Mouse (Mus musculus) heart, postnatal 36 days (tissue): Measurements from ENCODE around the gene Slc6a19. TPM values are rescaled to one million over a fixed set of nuclear protein-coding genes. Genes with fewer than 3 reads are reported as not detected.
"Not testable (repeated sequence)": the region's sequence is repeated elsewhere in the genome, so short reads cannot be mapped to it uniquely, and the experiment has no call there.

ENCODE experiments used
- DNase-seq, 2 experiments: peaks; one replicate each; pipeline ENCODE4 v3.0.0; 2021 to 2022
- intact Hi-C: fragments of 180-260 bp; cut with DNase I; formaldehyde crosslinking; loops from one replicate; pipeline ENCODE4 v1.15.1; 2025
- total RNA-seq, 2 experiments: library from RNA; stranded (reverse); gene quantifications; 2 replicates each; pipeline ENCODE4 v1.2.3; 2021

The Slc6a19 gene
- total RNA-seq, 2 experiments from 2014 or later, result not detected

DNA sequence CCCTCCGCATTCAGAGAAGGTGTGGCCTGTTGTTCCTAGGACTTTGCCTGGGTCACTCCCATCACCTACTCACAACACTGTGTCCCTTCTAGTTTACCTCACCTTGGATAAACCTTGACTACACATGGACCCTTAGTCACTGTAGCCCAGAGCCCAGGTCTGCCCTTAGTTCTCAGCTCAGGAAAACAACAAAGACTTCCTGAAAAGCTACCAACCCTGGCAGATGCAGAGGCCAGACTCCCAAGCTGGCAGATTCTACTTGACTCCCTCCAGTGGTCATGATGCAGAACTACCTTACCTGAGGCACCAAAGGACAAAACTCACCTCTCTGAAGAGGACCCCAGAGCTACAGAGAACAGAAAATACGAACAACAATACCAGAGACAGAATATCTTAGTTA, 9.4 kb upstream of the Slc6a19 start:
- intact Hi-C loops, result no loop called here
- DNase-seq, result no peak

GRCm38 (mm10) chr13:73713204-73713603, 8.5 kb upstream of the Slc6a19 start:
- intact Hi-C loops, result no loop called here
- DNase-seq, result no peak

GRCm38 (mm10) chr13:73712228-73712627, 7.6 kb upstream of the Slc6a19 start:
- intact Hi-C loops, result no loop called here
- no peak for DNase-seq

- no peak for DNase-seq
- intact Hi-C loops, result no loop called here
These were observed 7.1 kb upstream of the Slc6a19 start for GRCm38 (mm10) chr13:73711803-73712202.

GRCm38 (mm10) chr13:73711221-73711620, 6.6 kb upstream of the Slc6a19 start:
- intact Hi-C loops, result no loop called here
- DNase-seq, result no peak

DNA sequence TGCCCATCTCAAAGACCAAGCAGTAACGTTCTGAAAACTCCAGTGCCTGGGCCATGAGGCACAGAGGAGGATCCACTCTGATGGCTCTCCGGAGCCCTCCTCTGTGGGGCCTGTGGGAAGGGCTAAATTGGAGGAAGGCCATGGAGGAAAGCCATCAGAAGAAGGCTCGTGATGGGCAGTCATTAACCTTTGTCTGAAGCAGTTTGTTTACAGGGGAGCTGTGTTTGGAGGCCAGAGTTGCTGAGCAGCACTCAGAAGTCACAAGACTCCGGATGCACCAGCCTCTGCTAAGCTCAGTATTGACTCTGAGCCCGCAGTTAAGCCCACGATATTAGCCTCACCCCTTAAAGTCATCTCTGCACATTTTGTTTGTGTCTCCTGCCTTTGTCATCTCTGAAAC, 4.8 kb upstream of the Slc6a19 start:
- DNase-seq, result no peak
- intact Hi-C loops, result no loop called here

DNA sequence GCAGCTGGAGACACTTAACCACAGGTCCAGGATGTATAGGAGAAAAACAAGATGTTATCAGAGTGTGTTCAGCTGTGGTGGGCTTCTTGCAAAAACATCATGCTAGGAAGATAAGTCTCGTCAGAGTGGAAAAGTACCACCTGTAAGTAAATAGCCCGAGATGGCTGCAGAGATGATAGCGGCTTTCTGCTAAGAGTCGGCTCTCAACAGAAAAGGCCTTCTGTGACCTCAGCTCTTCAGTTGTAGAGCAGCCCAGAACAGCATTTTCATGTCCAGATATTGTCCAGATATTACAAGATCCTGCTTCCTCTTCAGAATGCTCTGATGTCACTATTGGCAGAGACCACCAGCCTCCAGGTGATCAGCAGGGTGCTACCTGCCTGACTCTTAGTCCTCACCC, 1.2 kb downstream of the Slc6a19 start:
- DNase-seq, intact Hi-C loops: not testable (repeated sequence)

GRCm38 (mm10) chr13:73702776-73703175, 1.9 kb downstream of the Slc6a19 start:
- intact Hi-C loops, result no loop called here
- DNase-seq, result no peak

DNA sequence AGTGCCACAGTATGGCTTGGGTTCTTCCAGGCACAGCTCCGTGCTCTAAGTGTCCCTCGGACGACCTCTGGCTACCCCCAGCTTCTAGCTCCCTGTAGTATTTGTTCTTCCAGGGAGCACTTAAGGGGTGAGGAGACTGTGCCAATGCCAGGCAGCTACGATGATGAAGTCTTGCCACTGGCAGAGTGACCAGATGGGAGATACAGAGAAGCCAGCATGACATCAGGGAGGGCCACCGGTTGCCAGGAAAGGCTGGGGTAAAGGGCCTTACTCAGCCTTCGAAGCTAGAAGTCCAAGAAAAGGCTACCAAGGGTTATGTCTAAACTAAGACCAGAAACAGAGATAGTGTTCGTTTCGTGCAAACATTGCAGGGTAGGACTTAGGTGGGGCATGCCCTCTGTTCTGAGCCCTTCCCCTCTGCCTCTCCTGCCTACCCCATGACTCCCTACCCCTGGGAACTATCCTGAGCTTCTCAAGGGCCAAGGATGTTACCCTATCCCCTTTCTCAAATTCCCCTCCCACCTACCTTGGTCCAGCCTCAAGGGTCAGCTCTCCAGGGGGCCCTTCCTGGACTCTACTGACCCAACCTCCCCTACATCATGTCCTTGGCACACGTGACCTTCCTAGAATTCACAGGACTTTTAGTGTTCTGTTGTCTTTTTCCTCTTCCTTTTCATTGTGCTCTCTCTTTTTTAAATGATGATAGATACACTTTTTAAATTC, 3.3 kb downstream of the Slc6a19 start:
- intact Hi-C loops, result no loop called here
- DNase-seq, result no peak

GRCm38 (mm10) chr13:73700554-73700953, 4.1 kb downstream of the Slc6a19 start:
- no peak for DNase-seq
- intact Hi-C loops, result no loop called here

DNA sequence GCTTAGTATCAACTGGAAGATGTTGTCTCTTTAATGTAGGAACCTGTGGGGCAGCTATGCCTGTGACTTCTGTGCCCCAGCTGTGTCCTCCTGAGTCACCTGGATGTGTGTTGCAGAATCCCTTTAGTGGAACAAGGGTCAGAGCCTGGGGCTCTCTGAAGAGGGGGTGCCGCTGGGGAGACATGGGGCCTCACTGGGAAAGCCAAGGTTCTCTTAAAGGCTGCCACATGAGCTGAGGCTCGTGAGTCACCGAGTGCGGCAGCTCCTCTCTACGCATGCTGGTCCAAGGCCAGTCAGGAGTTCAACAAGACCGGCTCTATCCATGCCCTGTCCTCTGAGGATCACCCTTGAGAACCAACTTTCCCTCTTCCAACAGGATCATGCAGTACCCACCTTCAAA, 5.0 kb downstream of the Slc6a19 start:
- intact Hi-C loops, result no loop called here
- DNase-seq, result no peak

DNA sequence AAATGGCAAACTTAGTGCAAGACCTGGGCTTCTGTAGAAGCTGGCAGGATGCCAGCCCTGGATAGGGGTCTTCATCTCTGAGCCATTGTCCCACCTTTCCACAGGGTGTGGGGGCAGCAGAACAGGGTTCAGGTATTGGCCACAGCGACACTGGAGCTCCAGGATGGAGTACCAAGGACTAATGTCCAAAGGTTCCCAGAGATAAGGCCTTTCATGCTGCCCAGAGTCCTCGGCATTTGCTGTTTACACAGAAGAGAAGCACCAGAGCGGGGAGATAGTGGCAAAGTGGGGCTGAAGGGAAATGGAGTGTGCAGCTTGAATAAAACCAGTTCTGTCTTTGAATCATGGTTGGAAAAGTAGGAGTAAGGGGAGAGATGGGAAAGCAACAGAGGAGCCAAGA, 8.1 kb downstream of the Slc6a19 start:
- intact Hi-C loops, result no loop called here

GRCm38 (mm10) chr13:73694972-73695371, 9.7 kb downstream of the Slc6a19 start:
- intact Hi-C loops, result loop anchor here (5.0 kb wide), 1 partner anchor 268 kb away; no protein-coding TSS in a partner anchor

More for the DNA sequence above, 8.1 kb downstream of the Slc6a19 start:
- no peak for DNase-seq

DNA sequence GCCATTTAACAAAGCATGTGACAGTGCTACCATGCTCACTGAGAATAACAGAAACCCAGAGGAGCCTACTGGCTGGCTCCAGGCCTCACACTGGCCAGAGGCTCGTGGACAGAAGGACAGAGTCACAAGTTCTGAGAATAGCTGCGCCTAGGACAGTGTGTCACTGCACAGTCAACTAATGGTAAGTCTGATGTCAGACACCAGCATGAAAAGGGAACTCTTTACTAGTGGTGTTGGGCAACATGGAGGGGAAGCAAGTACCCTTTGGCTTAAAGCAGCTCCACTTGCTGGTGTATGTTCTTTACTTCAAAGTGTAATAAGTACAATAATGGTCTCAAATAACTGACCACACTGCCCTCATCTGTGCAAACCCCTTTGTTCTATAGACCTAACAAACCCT, 11.3 kb downstream of the Slc6a19 start:
- DNase-seq, result no peak
- intact Hi-C loops, result loop anchor here (2.0 to 5.0 kb wide), 3 partner anchors 47 to 266 kb away; no protein-coding TSS in a partner anchor

More at GRCm38 (mm10) chr13:73694972-73695371, 9.7 kb downstream of the Slc6a19 start:
- DNase-seq, result no peak

DNA sequence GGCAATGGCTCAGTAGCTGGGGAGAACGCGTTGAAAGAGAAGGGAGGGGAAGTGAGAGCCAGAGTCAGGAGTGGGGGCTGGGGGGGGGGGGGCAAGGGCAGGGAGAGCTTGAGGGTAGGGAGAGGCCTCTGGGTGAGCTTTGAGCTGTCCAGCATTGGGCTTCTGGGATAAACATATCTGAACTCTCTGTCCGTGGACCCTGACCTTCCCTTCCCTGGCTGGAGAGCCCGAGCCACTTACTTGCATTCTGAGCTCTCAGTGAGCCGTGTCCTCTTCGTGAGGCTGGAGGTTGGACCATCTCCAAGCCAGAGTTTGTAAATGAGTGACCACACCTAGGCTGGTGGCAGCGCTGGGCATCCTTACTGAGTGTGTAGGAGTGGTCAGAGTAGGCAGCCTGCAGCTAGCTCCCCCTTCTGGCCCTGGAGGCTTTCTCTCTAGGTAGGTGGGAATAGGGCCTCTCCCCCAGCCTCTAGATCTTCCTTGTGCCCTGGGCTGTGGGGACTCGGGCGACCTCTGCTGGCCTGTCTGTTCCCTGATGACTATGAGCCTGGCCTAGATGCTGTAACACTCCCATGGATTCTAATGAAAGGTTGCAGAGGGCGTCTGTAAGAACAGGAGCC, 12.3 kb downstream of the Slc6a19 start:
- intact Hi-C loops, result loop anchor here (2.0 to 5.0 kb wide), 3 partner anchors 46 to 265 kb away; no protein-coding TSS in a partner anchor

GRCm38 (mm10) chr13:73688934-73689333, 15.7 kb downstream of the Slc6a19 start:
- intact Hi-C loops, result no loop called here
- DNase-seq, result no peak

More for the DNA sequence above, 12.3 kb downstream of the Slc6a19 start:
- DNase-seq, result peak; percentile 29 to 54

- intact Hi-C loops, result no loop called here
- DNase-seq, result no peak
These were observed 17.1 kb downstream of the Slc6a19 start for GRCm38 (mm10) chr13:73687601-73688000.

- intact Hi-C loops, result no loop called here
- DNase-seq, result no peak
These were observed 19.2 kb downstream of the Slc6a19 start for GRCm38 (mm10) chr13:73685502-73685901.

GRCm38 (mm10) chr13:73684412-73684811, 20.3 kb downstream of the Slc6a19 start:
- DNase-seq, result no peak
- intact Hi-C loops, result no loop called here

DNA sequence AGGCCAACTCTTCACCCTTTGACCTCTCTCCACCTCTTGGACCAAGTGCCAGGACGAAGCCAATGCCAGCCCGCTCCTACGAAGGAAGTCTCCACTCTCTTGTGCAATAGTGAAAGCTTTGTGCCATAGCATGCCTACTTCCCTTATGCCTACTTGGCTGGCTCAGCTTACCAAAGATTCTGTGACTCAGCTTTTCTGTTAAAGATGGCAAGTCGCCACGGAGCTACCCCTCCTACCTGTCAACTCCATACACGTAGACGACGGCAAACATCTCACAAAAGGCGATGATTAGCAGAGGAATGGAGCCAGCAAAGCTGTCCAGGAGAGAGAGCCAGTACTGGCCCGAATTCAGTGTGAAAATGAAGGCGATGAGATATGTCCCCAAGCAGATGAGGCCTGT, 21.0 kb downstream of the Slc6a19 start:
- intact Hi-C loops, result no loop called here
- DNase-seq, result peak; percentile 18 to 24

DNA sequence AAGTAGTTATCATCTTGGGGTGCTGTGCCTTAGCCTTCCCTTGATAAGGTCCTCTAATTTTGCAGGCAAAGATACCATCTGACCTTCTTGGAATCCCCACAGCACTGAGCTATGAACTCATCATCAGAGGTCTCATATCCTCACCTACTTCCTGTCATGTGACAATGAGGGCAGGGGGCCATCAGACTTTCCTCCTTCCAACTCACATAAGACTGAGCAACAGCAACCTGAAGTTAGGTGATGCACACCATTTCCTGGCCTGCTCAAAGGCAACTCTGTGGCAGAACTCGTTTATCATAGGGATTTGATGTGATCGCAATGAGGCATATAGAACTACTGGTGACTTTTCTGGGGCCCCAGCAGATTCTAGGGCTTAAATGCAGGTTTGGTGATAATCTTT, 22.4 kb downstream of the Slc6a19 start:
- intact Hi-C loops, result no loop called here
- no peak for DNase-seq

DNA sequence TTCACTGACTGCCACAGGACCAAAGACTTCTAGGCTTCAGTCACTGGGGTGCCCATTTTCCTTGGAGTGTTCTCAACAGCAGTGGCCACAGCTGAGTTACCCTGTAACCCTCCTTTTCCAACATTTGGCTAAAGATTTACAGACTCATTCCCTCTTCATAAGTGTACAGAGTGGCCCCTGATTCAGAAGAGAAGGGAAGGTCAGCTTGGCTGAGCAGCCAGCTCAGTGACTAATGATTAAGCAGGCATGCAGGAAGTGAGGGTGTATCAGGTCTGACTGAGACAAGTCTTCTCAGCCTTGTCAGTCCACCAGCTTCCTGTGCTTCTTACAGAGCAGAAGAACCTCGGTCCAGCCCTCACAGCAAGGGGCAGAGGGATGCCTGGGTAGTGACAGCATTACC, 24.3 kb downstream of the Slc6a19 start:
- no peak for DNase-seq
- intact Hi-C loops, result no loop called here
